Mouse (Mus musculus) bone marrow macrophage, adult 2 months (primary cell): ENCODE data around the gene Fbxw8.

Experiments used
- CTCF ChIP-seq: IDR thresholded peaks from 2 replicates; pipeline ENCODE4 v1.5.1; 2012; ENCODE audit warnings: low read depth, mild to moderate bottlenecking, low read length, moderate library complexity
- POLR2A ChIP-seq: IDR thresholded peaks from 2 replicates; pipeline ENCODE4 v1.6.1; 2012; ENCODE audit warnings: mild to moderate bottlenecking, low read depth, low read length, borderline replicate concordance

- TF ChIP-seq CTCF = no peak
- no peak for TF ChIP-seq POLR2A
Observed at GRCm38 (mm10) chr5:118105536-118105935, 49.7 kb downstream of the Fbxw8 start.
